Mouse (Mus musculus): ENCODE results near the gene Hoxc5.

GRCm38 (mm10) chr15:102965892-102966775, 1.1 kb upstream of the Hoxc5 start:
- peak; percentile 89 for TF ChIP-seq CTCF (IDR thresholded peaks at IDR 0.05; ENCODE audit: low read depth, low read length)
- no peak for TF ChIP-seq POLR2A (IDR thresholded peaks at IDR 0.05; ENCODE audit: insufficient read depth, low read length)

Data from ES-Bruce4 (cell line).